In the genomic region with DNA sequence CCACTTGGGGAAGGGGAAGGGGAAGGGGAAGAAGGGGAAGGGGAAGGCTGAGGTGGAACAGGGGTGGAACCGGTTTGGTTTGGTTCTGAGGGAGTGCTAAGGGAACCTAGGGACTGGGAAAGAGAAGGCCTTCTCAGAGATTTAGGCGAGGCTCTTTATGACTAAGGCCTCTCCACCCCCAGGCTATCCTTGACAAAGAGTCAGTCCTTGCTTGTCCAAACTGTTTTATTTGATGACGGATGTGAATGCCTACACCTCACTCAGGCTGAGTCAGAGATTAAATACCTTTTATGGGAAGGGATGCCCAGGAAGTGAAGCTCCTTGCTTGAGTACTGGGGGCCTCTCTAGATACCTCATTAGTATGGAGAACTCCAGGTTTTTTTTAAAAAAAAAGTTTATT, we compare ENCODE assay signal across 20 mouse cellular contexts. TPM values are rescaled to one million over a fixed set of nuclear protein-coding genes. Genes with fewer than 3 reads are reported as not detected.
DNase-seq lines count a peak whose midpoint lies in the region; ATAC-seq and TF ChIP-seq lines count a peak whose summit lies in the region.
"Had no signal": no experiment of that assay in that cellular context is flagged by ENCODE, and none has a peak within 500 bp of the region (broad histone marks: within the 10 kb centered on the region; RNA-seq: fewer than 3 reads in every experiment).

No protein-coding gene starts in this region.

- H3K4me3 ChIP-seq in hindbrain, postnatal 0 days (ENCODE audit: low read length) = no peak overlapping the region
- H3K4me3 ChIP-seq: forebrain, embryonic 13.5 days; limb, embryonic 15.5 days; liver, embryonic 15.5 days had no signal

- ATAC-seq in hindbrain, postnatal 0 days = no peak
- ATAC-seq: forebrain, embryonic 13.5 days; hindbrain, embryonic 16.5 days; Patski had no signal

- 77% methylated on average over 3 of the region's 3 CpGs for WGBS in hindbrain, postnatal 0 days

- no peaks in the 10 kb centered on the region for H3K36me3 ChIP-seq in hindbrain, postnatal 0 days (ENCODE audit: insufficient read depth, low read length)
- H3K36me3 ChIP-seq: limb, embryonic 15.5 days; liver, embryonic 15.5 days had no signal

- TF ChIP-seq CTCF in hindbrain, postnatal 0 days (IDR thresholded peaks at IDR 0.05; ENCODE audit: low read depth) = no peak

- no peak overlapping the region for H3K9ac ChIP-seq in hindbrain, postnatal 0 days (replicated peaks; ENCODE audit: low read length)
- H3K9ac ChIP-seq: forebrain, embryonic 13.5 days; limb, embryonic 15.5 days; liver, embryonic 15.5 days had no signal

- H3K27ac ChIP-seq in hindbrain, postnatal 0 days = no peak overlapping the region
- H3K27ac ChIP-seq: forebrain, embryonic 13.5 days; kidney, postnatal 0 days; limb, embryonic 15.5 days; liver, embryonic 15.5 days had no signal

- no peaks in the 10 kb centered on the region for H3K4me1 ChIP-seq in hindbrain, postnatal 0 days (ENCODE audit: insufficient read depth, low read length)
- H3K4me1 ChIP-seq: limb, embryonic 15.5 days; liver, embryonic 15.5 days had no signal

- no peak overlapping the region for H3K4me2 ChIP-seq in hindbrain, postnatal 0 days (ENCODE audit: low read depth, low read length)
- H3K4me2 ChIP-seq: forebrain, embryonic 13.5 days; limb, embryonic 15.5 days; liver, embryonic 15.5 days; midbrain, embryonic 11.5 days had no signal

- 0 out of 2 replicates have a peak, but pooled peaks cover 5% of the 10 kb centered on the region for H3K27me3 ChIP-seq in hindbrain, postnatal 0 days (ENCODE audit: insufficient read depth, low read length)
- H3K27me3 ChIP-seq: forebrain, embryonic 13.5 days; limb, embryonic 15.5 days; liver, embryonic 15.5 days had no signal

- peak; percentile 0 for DNase-seq in ovary, postnatal 36 days (ENCODE audit: low spot score)
- DNase-seq in ovary, adult 18-20 months (ENCODE audit: low spot score) = no peak
- DNase-seq in adrenal gland, adult 2 months = peak; percentile 83
- peak; percentile 21 for DNase-seq in fibroblast of lung, adult 2 months (ENCODE audit: low read depth)
- no peak for DNase-seq in frontal cortex, postnatal 14 days (ENCODE audit: low spot score in 2 of 2)
- no peak for DNase-seq in hindbrain, postnatal 0 days (ENCODE audit: low spot score)
- DNase-seq in spleen, postnatal 4 days (ENCODE audit: low spot score in 2 of 2) = no peak
- DNase-seq: B cell, adult 2 months; cerebellum, adult 11-12 months; cerebellum, postnatal 25 days; embryo, embryonic 11 days; gastrocnemius, postnatal 14 days; kidney, adult 11 months had no signal

- no peaks in the 10 kb centered on the region for H3K9me3 ChIP-seq in hindbrain, postnatal 0 days (ENCODE audit: low read length)
- H3K9me3 ChIP-seq: forebrain, embryonic 13.5 days; limb, embryonic 15.5 days; liver, embryonic 15.5 days had no signal

RNA-seq across cellular contexts. Expression of a gene that starts 52.8 kb away (rescaled TPM):
- total RNA-seq in adrenal gland, adult 2 months (2021) = 100 to 1,000 TPM; 142 to 144 TPM
- polyA plus RNA-seq in adrenal gland, adult 2 months (2012; rRNA removed) = 241 and 242 TPM in 2 replicates
- total RNA-seq in hindbrain, postnatal 0 days (2014; rRNA removed) = 125 and 142 TPM in 2 replicates
- polyA plus RNA-seq in hindbrain, postnatal 0 days (2015; fragmentation: Nextera tagmentation; extraction: Ambion mirVana) = 126 and 131 TPM in 2 replicates

Comparison
In these comparisons a context has a peak if more than half of its experiments do, and no peak if none do; other contexts are left out.
1. DNase-seq: peak in ovary, postnatal 36 days (single experiment), adrenal gland, adult 2 months (single experiment) and fibroblast of lung, adult 2 months (single experiment); none in ovary, adult 18-20 months (single experiment), frontal cortex, postnatal 14 days (0 of 2), hindbrain, postnatal 0 days (single experiment) and spleen, postnatal 4 days (0 of 2).